Mouse (Mus musculus): ENCODE data around the gene Inka1. TPM values are rescaled to one million over a fixed set of nuclear protein-coding genes. Genes with fewer than 3 reads are reported as not detected.

The Inka1 gene
- polyA plus RNA-seq, 1 experiment from 2014 or later: 19.4 TPM

GRCm38 (mm10) chr9:107936215-107936822, 49.4 kb downstream of the Inka1 start:
- 13% methylated on average over 29 of the region's 29 CpGs for WGBS
- no peak for TF ChIP-seq CTCF (IDR thresholded peaks at IDR 0.05; ENCODE audit: low read depth)

GRCm38 (mm10) chr9:107935790-107936214, 49.9 kb downstream of the Inka1 start:
- WGBS: under 1% methylated on average over 41 of the region's 41 CpGs
- Histone ChIP-seq H3K4me2 (replicated peaks; ENCODE audit: low read depth) (peak overlapping the region; percentile 87), H3K36me3 (ENCODE audit: control insufficient read depth, insufficient read depth) (no peaks in the 10 kb centered on the region), H3K27me3 (replicated peaks; ENCODE audit: control insufficient read depth, insufficient read depth, low read length) (0 out of 2 replicates have a peak, but pooled peaks cover 15% of the 10 kb centered on the region), H3K9me3 (ENCODE audit: control insufficient read depth) (no peaks in the 10 kb centered on the region), H3K27ac (ENCODE audit: low read depth, low read length) (no peak overlapping the region), H3K4me1 (replicated peaks; ENCODE audit: control insufficient read depth, insufficient read depth, low read length) (no peaks in the 10 kb centered on the region), H3K9ac (ENCODE audit: low read depth, low read length) (peak overlapping the region; percentile 50), H3K4me3 (ENCODE audit: low read depth, low read length) (peak overlapping the region; percentile 43)
- ATAC-seq: no peak
- no peak for TF ChIP-seq CTCF (IDR thresholded peaks at IDR 0.05; ENCODE audit: low read depth)

More at GRCm38 (mm10) chr9:107936215-107936822, 49.4 kb downstream of the Inka1 start:
- ATAC-seq: no peak
- 0 out of 2 replicates have a peak, but pooled peaks cover 15% of the 10 kb centered on the region for H3K27me3 ChIP-seq (replicated peaks; ENCODE audit: control insufficient read depth, insufficient read depth, low read length)
- no peaks in the 10 kb centered on the region for H3K4me1 ChIP-seq (replicated peaks; ENCODE audit: control insufficient read depth, insufficient read depth, low read length)
- H3K27ac ChIP-seq (ENCODE audit: low read depth, low read length): no peak overlapping the region
- H3K4me2 ChIP-seq (replicated peaks; ENCODE audit: low read depth): peak overlapping the region; percentile 87
- peak overlapping the region; percentile 50; the same call in 1 of the 2 replicates for H3K9ac ChIP-seq (ENCODE audit: low read depth, low read length)
- H3K4me3 ChIP-seq (ENCODE audit: low read depth, low read length): peak overlapping the region; percentile 43
- H3K9me3 ChIP-seq (ENCODE audit: control insufficient read depth): no peaks in the 10 kb centered on the region
- H3K36me3 ChIP-seq (ENCODE audit: control insufficient read depth, insufficient read depth): no peaks in the 10 kb centered on the region

- ATAC-seq: no peak
Observed at GRCm38 (mm10) chr9:107935374-107935773, 50.3 kb downstream of the Inka1 start, which contains the start of gene Camkv. Gene Camkv, plus strand, starts transcription at chr9:107935674.

More at GRCm38 (mm10) chr9:107935374-107935773, 50.3 kb downstream of the Inka1 start, which contains the start of gene Camkv:
- no peak for TF ChIP-seq CTCF (IDR thresholded peaks at IDR 0.05; ENCODE audit: low read depth)
- H3K9me3 ChIP-seq (ENCODE audit: control insufficient read depth): no peaks in the 10 kb centered on the region
- H3K4me1 ChIP-seq (replicated peaks; ENCODE audit: control insufficient read depth, insufficient read depth, low read length): no peaks in the 10 kb centered on the region
- H3K27me3 ChIP-seq (replicated peaks; ENCODE audit: control insufficient read depth, insufficient read depth, low read length): 0 out of 2 replicates have a peak, but pooled peaks cover 15% of the 10 kb centered on the region
- H3K4me3 ChIP-seq (ENCODE audit: low read depth, low read length): peak within 1 kb of the TSS; percentile 43
- peak within 1 kb of the TSS; percentile 50 for H3K9ac ChIP-seq (ENCODE audit: low read depth, low read length)
- no peaks in the 10 kb centered on the region for H3K36me3 ChIP-seq (ENCODE audit: control insufficient read depth, insufficient read depth)
- peak within 1 kb of the TSS; percentile 87 for H3K4me2 ChIP-seq (replicated peaks; ENCODE audit: low read depth)
- 39% methylated on average over 3 of the region's 3 CpGs for WGBS
- H3K27ac ChIP-seq (ENCODE audit: low read depth, low read length): no peak within 1 kb of the TSS

Other genes starting within 250 kb of the Inka1 start
- 48.9 and 51.4 TPM in 2 replicates for gene Rbm5, start 214.9 kb downstream of the Inka1 start, polyA plus RNA-seq (2015; fragmentation: Nextera tagmentation; extraction: Ambion mirVana)
- 21.1 and 26.2 TPM in 2 replicates for gene Rbm6, start 112.6 kb downstream of the Inka1 start, polyA plus RNA-seq (2015; fragmentation: Nextera tagmentation; extraction: Ambion mirVana)
- gene Mon1a, start 97.7 kb downstream of the Inka1 start, polyA plus RNA-seq (2015; fragmentation: Nextera tagmentation; extraction: Ambion mirVana): 31.6 and 34.7 TPM in 2 replicates
- 7.1 and 8.8 TPM in 2 replicates for gene Mst1r, start 79.0 kb downstream of the Inka1 start, polyA plus RNA-seq (2015; fragmentation: Nextera tagmentation; extraction: Ambion mirVana)
- gene Actl11, start 57.4 kb downstream of the Inka1 start, polyA plus RNA-seq (2015; fragmentation: Nextera tagmentation; extraction: Ambion mirVana): not detected in 2 replicates
- gene Camkv, start 50.2 kb downstream of the Inka1 start, polyA plus RNA-seq (2015; fragmentation: Nextera tagmentation; extraction: Ambion mirVana): 0.37 and 0.42 TPM in 2 replicates
- 3.2 and 3.7 TPM in 2 replicates for gene Traip, start 35.7 kb downstream of the Inka1 start, polyA plus RNA-seq (2015; fragmentation: Nextera tagmentation; extraction: Ambion mirVana)
- gene Uba7, start 10.4 kb downstream of the Inka1 start, polyA plus RNA-seq (2015; fragmentation: Nextera tagmentation; extraction: Ambion mirVana): 43.8 and 50.6 TPM in 2 replicates
- 0.39 and 0.88 TPM in 2 replicates for gene Gm20661, start 2.8 kb downstream of the Inka1 start, polyA plus RNA-seq (2015; fragmentation: Nextera tagmentation; extraction: Ambion mirVana)
- gene Cdhr4, start 6.6 kb upstream of the Inka1 start, polyA plus RNA-seq (2015; fragmentation: Nextera tagmentation; extraction: Ambion mirVana): 1.6 and 2.0 TPM in 2 replicates
- gene Gm20662, start 10.5 kb upstream of the Inka1 start, polyA plus RNA-seq (2015; fragmentation: Nextera tagmentation; extraction: Ambion mirVana): 0.43 TPM in 1 of 2 replicates, not detected in the other
- 27.9 and 30.5 TPM in 2 replicates for gene Ip6k1, start 16.6 kb upstream of the Inka1 start, polyA plus RNA-seq (2015; fragmentation: Nextera tagmentation; extraction: Ambion mirVana)
- 146 and 154 TPM in 2 replicates for gene Gmppb, start 63.4 kb upstream of the Inka1 start, polyA plus RNA-seq (2015; fragmentation: Nextera tagmentation; extraction: Ambion mirVana)
- 4.4 and 4.8 TPM in 2 replicates for gene Amigo3, start 67.3 kb upstream of the Inka1 start, polyA plus RNA-seq (2015; fragmentation: Nextera tagmentation; extraction: Ambion mirVana)
- 0.78 and 0.84 TPM in 2 replicates for gene Mst1, start 94.6 kb upstream of the Inka1 start, polyA plus RNA-seq (2015; fragmentation: Nextera tagmentation; extraction: Ambion mirVana)
- 17.2 and 18.2 TPM in 2 replicates for gene Rnf123, start 97.5 kb upstream of the Inka1 start, polyA plus RNA-seq (2015; fragmentation: Nextera tagmentation; extraction: Ambion mirVana)
- 82.6 and 98.4 TPM in 2 replicates for gene Apeh, start 108.7 kb upstream of the Inka1 start, polyA plus RNA-seq (2015; fragmentation: Nextera tagmentation; extraction: Ambion mirVana)
- gene Bsn, start 204.5 kb upstream of the Inka1 start, polyA plus RNA-seq (2015; fragmentation: Nextera tagmentation; extraction: Ambion mirVana): 1.6 and 1.9 TPM in 2 replicates

Data from intestine, postnatal 0 days (tissue).